Mouse (Mus musculus) kidney, embryonic 16.5 days (tissue): ENCODE measurements around the gene Pik3ip1. TPM values are rescaled to one million over a fixed set of nuclear protein-coding genes. Genes with fewer than 3 reads are reported as not detected.
A peak's percentile ranks its signal among the peaks of the same experiment; 100 is the strongest.

Experiments
- ATAC-seq: fragments of 200-750 bp; cut with Nextera tagmentation; 2 replicates; pipeline ENCODE4 v1.8.0; 2017; ENCODE audit warnings: moderate TSS enrichment; ENCODE audit not compliant: low FRiP score, low TSS enrichment
- H3K27ac ChIP-seq: fragments of 300-500 bp; sonication (generic); 2 replicates; pipeline ENCODE4 v1.5.1; 2014; ENCODE audit warnings: low read length
- H3K27me3 ChIP-seq: fragments of 300-500 bp; sonication (generic); 2 replicates; pipeline ENCODE4 v1.6.1; 2014; ENCODE audit warnings: low read length, control low read depth, mixed read lengths; ENCODE audit not compliant: insufficient read depth
- H3K36me3 ChIP-seq: fragments of 300-500 bp; sonication (generic); 2 replicates; pipeline ENCODE4 v1.6.1; 2014; ENCODE audit warnings: low read length, control low read depth, mixed read lengths; ENCODE audit not compliant: insufficient read depth
- H3K4me1 ChIP-seq: fragments of 300-500 bp; sonication (generic); 2 replicates; pipeline ENCODE4 v1.6.1; 2014; ENCODE audit warnings: low read length, control low read depth, mixed read lengths; ENCODE audit not compliant: insufficient read depth
- H3K4me2 ChIP-seq: fragments of 300-500 bp; sonication (generic); replicated peaks from 2 replicates; pipeline ENCODE4 v1.6.1; 2014; ENCODE audit warnings: low read depth, low read length
- H3K4me3 ChIP-seq: fragments of 300-500 bp; sonication (generic); 2 replicates; pipeline ENCODE4 v1.5.1; 2014; ENCODE audit warnings: mild to moderate bottlenecking, low read length
- H3K9ac ChIP-seq: fragments of 300-500 bp; sonication (generic); replicated peaks from 2 replicates; pipeline ENCODE4 v1.6.1; 2014; ENCODE audit warnings: low read length
- H3K9me3 ChIP-seq: fragments of 300-500 bp; sonication (generic); 2 replicates; pipeline ENCODE4 v1.6.1; 2016; ENCODE audit warnings: low read length, control low read depth
- WGBS: fragments of 180-500 bp; shearing (Covaris S2); extraction: QIAGEN DNeasy Blood & Tissue Kit; methylation state at CpG from one replicate; pipeline ENCODE4 v1.1.7; 2014; 5-methylcytosine and 5-hydroxymethylcytosine counted together
- polyA plus RNA-seq: library from polyadenylated mRNA; unstranded; fragments of >200 nt; fragmentation: Nextera tagmentation; extraction: Ambion mirVana; gene quantifications from 2 replicates; pipeline ENCODE4 v1.2.1, GENCODE M21; 2015

Pik3ip1 gene
- polyA plus RNA-seq, 1 experiment from 2014 or later: 10.5 TPM

GRCm38 (mm10) chr11:3318286-3318685 lies 11.9 kb upstream of the Pik3ip1 start:
- Histone ChIP-seq H3K36me3 (no peaks in the 10 kb centered on the region), H3K9ac (no peak overlapping the region), H3K4me3 (no peak overlapping the region), H3K27me3 (no peaks in the 10 kb centered on the region), H3K4me1 (no peaks in the 10 kb centered on the region), H3K27ac (no peak overlapping the region), H3K4me2 (no peak overlapping the region), H3K9me3 (no peaks in the 10 kb centered on the region)
- no peak for ATAC-seq
- WGBS: 88% methylated on average over 3 of the region's 3 CpGs

DNA sequence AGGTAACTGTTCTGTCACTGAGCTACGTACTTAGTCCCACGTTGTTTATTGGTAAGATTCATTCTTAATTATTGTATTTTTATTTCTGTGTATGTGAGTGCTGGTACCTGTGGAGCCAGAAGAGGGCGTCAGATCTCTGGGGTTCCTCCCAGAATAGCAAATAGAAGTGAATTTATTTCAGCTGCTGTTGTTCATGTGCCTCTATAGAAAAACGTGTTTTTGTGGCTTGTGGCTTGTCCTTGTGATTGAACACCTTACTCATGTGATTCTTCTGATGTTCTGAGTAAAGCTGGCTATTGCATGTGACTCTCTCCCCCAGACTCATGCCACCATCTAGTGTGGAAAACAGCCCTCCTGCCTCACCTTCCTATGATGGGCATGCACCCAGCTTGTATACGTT lies 1.9 kb upstream of the Pik3ip1 start:
- no peaks in the 10 kb centered on the region for H3K9me3 ChIP-seq
- H3K27me3 ChIP-seq: no peaks in the 10 kb centered on the region

GRCm38 (mm10) chr11:3328806-3329775 lies 1.1 kb upstream of the Pik3ip1 start:
- 69% methylated on average over 11 of the region's 11 CpGs for WGBS
- Histone ChIP-seq H3K4me2 (no peak overlapping the region), H3K9ac (no peak overlapping the region), H3K27ac (no peak overlapping the region), H3K4me3 (no peak overlapping the region), H3K27me3 (no peaks in the 10 kb centered on the region), H3K4me1 (peaks cover 22% of the 10 kb centered on the region), H3K36me3 (no peaks in the 10 kb centered on the region), H3K9me3 (no peaks in the 10 kb centered on the region)
- ATAC-seq: no peak

More for the DNA sequence above, 1.9 kb upstream of the Pik3ip1 start:
- Histone ChIP-seq H3K36me3 (no peaks in the 10 kb centered on the region), H3K4me3 (no peak overlapping the region), H3K9ac (no peak overlapping the region), H3K27ac (no peak overlapping the region), H3K4me1 (peaks cover 22% of the 10 kb centered on the region), H3K4me2 (no peak overlapping the region)
- 81% methylated on average over 5 of the region's 5 CpGs for WGBS
- ATAC-seq: no peak

DNA sequence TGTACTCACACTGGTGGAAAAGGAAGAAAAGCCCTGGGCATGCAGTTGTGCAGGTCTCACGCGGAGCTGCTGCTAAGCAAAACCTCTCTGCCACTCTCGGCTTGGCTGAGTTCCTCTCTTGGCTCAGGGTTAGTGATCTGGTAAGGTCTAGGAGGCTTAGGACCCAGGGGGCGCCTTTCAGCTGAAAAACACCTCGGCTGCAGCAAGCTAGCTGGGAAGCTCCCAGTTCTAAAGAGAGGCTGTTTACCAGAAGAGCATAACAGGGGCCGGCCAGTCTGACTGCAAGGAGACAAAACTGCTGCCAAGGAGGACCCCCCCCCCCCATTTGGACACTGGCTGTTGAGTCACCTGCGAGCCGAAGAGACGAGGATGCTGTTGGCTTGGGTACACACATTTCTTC lies 365 bp downstream of the Pik3ip1 start:
- peak overlapping the region; percentile 55 for H3K4me3 ChIP-seq
- H3K4me1 ChIP-seq: peaks cover 30% of the 10 kb centered on the region
- H3K27me3 ChIP-seq: no peaks in the 10 kb centered on the region
- peak overlapping the region; percentile 57; the same call in 1 of the 2 replicates for H3K27ac ChIP-seq
- no peaks in the 10 kb centered on the region for H3K36me3 ChIP-seq
- H3K9ac ChIP-seq: peak overlapping the region; percentile 71
- under 1% methylated on average over 9 of the region's 9 CpGs for WGBS
- H3K9me3 ChIP-seq: no peaks in the 10 kb centered on the region
- peak overlapping the region; percentile 99 for H3K4me2 ChIP-seq
- ATAC-seq: peak; percentile 27; the same call in 1 of the 2 replicates

DNA sequence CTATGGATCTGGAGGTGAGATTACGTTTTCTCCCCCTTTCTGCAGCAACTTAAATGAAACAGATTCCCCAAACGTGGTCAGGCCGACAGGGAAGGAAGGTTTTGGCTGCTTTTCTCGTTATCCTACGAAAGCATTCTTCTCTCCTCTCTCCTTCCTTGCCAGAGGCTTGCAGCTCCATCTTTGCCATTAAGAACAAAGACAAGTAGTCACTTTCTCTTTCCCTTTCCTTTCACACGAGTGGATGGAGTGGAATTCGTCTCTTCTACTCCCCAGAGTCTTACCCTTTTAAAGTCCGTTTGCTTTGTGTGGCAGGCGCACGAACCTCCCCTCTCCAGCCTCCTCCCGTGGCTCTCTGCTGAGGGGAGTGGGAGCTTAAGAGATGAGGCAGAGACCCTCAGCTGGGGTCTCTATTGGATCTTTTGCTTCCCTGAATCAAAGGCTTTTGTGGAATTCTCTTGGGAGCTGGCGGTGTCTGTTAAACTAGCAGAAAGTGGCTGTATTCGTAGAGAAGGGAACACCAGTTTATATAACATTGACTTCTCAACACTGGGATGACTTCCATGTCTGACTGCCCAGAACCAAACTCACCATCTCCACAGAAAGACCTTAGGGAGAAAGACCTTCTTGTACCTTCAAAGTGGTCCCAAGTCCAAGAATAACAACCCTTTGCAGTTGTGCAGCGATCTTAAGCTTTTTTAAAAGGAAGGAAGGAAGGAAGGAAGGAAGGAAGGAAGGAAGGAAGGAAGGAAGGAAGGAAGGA lies 970 bp downstream of the Pik3ip1 start:
- Histone ChIP-seq H3K4me2 (peak overlapping the region; percentile 99), H3K27ac (peak overlapping the region; percentile 57; the same call in 1 of the 2 replicates), H3K9ac (peak overlapping the region; percentile 71), H3K36me3 (no peaks in the 10 kb centered on the region), H3K27me3 (no peaks in the 10 kb centered on the region), H3K4me3 (peak overlapping the region; percentile 55), H3K4me1 (peaks cover 36% of the 10 kb centered on the region), H3K9me3 (no peaks in the 10 kb centered on the region)
- no peak for ATAC-seq
- WGBS: 3% methylated on average over 14 of the region's 14 CpGs

GRCm38 (mm10) chr11:3331756-3332642 lies 1.8 kb downstream of the Pik3ip1 start:
- Histone ChIP-seq H3K27me3 (no peaks in the 10 kb centered on the region), H3K9ac (peak overlapping the region; percentile 71), H3K4me3 (peak overlapping the region; percentile 55), H3K4me1 (peaks cover 41% of the 10 kb centered on the region), H3K9me3 (no peaks in the 10 kb centered on the region), H3K27ac (peak overlapping the region; percentile 55; the same call in 1 of the 2 replicates), H3K4me2 (peak overlapping the region; percentile 99), H3K36me3 (no peaks in the 10 kb centered on the region)
- under 1% methylated on average over 75 of the region's 75 CpGs for WGBS
- peak; percentile 97 for ATAC-seq

- 85% methylated on average over 11 of the region's 11 CpGs for WGBS
- no peak for ATAC-seq
- peaks cover 52% of the 10 kb centered on the region for H3K4me1 ChIP-seq
Measured at GRCm38 (mm10) chr11:3333111-3333695, 3.0 kb downstream of the Pik3ip1 start.

DNA sequence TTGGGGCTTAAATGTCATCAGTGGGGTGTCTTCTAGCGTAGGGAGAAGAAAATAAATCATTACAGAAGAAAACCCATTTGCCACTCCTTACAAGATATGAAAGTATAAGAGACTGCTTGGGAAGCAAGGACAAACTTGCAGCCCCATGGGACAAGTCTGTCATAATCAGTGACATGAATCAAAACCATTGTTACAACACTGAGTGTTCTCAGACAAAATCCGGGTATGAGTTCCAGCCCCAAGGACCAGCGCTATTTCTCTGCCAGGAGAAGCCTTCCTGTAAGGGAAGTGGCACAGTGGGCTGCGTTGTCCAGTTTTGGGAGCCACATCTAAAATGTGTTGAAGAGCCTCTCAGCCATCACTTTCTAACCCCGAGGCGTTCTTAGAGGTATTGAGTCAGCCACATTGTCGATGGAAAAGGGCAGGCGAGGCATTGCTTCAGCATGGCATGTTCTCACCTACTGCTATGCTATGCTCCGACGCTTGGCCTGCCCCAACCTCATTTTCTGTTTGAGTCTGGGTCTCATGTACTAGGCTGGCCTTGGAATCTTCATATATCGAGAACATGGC lies 4.0 kb downstream of the Pik3ip1 start:
- 86% methylated on average over 11 of the region's 11 CpGs for WGBS
- no peaks in the 10 kb centered on the region for H3K27me3 ChIP-seq
- H3K36me3 ChIP-seq: no peaks in the 10 kb centered on the region
- H3K4me2 ChIP-seq: no peak overlapping the region
- H3K9me3 ChIP-seq: no peaks in the 10 kb centered on the region
- no peak for ATAC-seq
- H3K4me1 ChIP-seq: peaks cover 52% of the 10 kb centered on the region
- no peak overlapping the region for H3K4me3 ChIP-seq
- no peak overlapping the region for H3K27ac ChIP-seq
- H3K9ac ChIP-seq: no peak overlapping the region

More at GRCm38 (mm10) chr11:3333111-3333695, 3.0 kb downstream of the Pik3ip1 start:
- Histone ChIP-seq H3K36me3 (no peaks in the 10 kb centered on the region), H3K4me2 (no peak overlapping the region), H3K9ac (no peak overlapping the region), H3K27me3 (no peaks in the 10 kb centered on the region), H3K27ac (no peak overlapping the region), H3K9me3 (no peaks in the 10 kb centered on the region), H3K4me3 (no peak overlapping the region)
